Mouse (Mus musculus): Measurements from ENCODE around the gene Ghr. TPM values are rescaled to one million over a fixed set of nuclear protein-coding genes. Genes with fewer than 3 reads are reported as not detected.

Ghr gene
- polyA plus RNA-seq, 1 experiment from 2014 or later = 57.9 TPM

DNA sequence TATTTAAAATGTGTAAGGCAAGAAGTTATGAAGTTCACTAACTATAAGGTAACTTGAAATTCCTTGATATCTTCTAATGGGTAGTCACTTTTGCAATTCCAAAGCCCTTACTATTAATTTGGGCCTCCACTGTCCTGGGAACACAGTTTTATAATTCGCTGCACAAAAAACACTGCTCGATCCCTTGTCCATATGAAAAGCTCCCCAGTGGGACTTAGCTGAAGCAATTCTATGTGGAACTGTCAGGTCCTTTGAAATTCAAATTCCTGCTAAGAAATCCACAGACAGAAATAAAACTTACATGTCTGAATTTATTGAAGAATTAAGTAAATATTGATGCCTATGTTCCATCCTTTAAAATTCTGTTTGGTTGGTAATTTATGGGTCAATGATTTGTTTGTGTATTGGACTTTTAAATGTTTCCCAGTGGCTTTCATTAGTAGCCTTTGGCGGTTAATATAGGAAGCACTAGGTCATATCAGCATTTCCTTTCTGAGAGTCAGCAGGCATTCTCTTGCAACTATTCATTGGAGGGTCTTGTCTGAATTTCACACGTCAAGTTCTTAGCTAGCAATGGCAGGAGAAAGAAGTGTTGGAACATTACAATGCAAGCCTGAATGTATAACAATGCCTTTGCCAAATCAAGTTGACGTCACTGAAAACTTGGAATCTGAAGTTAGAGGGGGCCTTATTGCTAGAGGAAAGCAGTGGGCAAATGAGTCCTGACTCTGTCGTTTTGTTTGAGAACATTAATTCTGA, 233.8 kb downstream of the Ghr start:
- H3K27ac ChIP-seq (ENCODE audit: low read length) = no peak overlapping the region
- H3K4me3 ChIP-seq (ENCODE audit: low read length) = no peak overlapping the region
- H3K36me3 ChIP-seq (ENCODE audit: control insufficient read depth, insufficient read depth) = no peaks in the 10 kb centered on the region
- H3K9ac ChIP-seq (ENCODE audit: low read length) = no peak overlapping the region
- no peaks in the 10 kb centered on the region for H3K27me3 ChIP-seq (ENCODE audit: control insufficient read depth, insufficient read depth, low read length)
- ATAC-seq (replicated peaks; ENCODE audit: extremely low read depth, insufficient read depth, low FRiP score) = no peak
- H3K4me2 ChIP-seq (ENCODE audit: low read depth, low read length) = no peak overlapping the region
- peaks cover 8% of the 10 kb centered on the region for H3K4me1 ChIP-seq (ENCODE audit: control insufficient read depth, insufficient read depth, low read length)
- WGBS = 61% methylated on average over 6 of the region's 6 CpGs
- no peaks in the 10 kb centered on the region for H3K9me3 ChIP-seq (replicated peaks; ENCODE audit: control insufficient read depth, low read length)

DNA sequence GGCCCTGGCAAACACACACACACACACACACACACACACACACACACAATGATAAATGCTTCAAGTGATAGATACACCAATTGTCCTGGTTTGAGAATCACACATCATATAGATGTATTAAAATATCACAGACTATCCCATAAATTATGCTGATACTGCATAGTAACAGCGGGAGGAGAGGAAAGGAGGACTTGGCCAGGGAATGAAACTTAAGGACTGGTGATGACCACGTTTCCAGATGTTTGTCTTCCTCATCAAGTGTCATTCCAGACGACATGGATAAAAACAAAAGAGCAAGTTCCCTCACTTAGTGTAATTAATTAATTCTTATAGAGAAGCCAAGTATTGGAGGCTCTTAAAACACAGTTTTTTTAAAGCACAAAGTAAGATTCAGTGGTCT, 236.6 kb downstream of the Ghr start:
- H3K9me3 ChIP-seq (replicated peaks; ENCODE audit: control insufficient read depth, low read length) = no peaks in the 10 kb centered on the region
- H3K36me3 ChIP-seq (ENCODE audit: control insufficient read depth, insufficient read depth) = peaks cover 2% of the 10 kb centered on the region; the same call in 1 of the 2 replicates
- peaks cover 8% of the 10 kb centered on the region for H3K4me1 ChIP-seq (ENCODE audit: control insufficient read depth, insufficient read depth, low read length)
- H3K9ac ChIP-seq (ENCODE audit: low read length) = no peak overlapping the region
- H3K4me2 ChIP-seq (ENCODE audit: low read depth, low read length) = no peak overlapping the region
- no peak for ATAC-seq (replicated peaks; ENCODE audit: extremely low read depth, insufficient read depth, low FRiP score)
- H3K4me3 ChIP-seq (ENCODE audit: low read length) = no peak overlapping the region
- H3K27me3 ChIP-seq (ENCODE audit: control insufficient read depth, insufficient read depth, low read length) = no peaks in the 10 kb centered on the region
- WGBS = 66% methylated on average over 3 of the region's 3 CpGs
- H3K27ac ChIP-seq (ENCODE audit: low read length) = no peak overlapping the region

- no peaks in the 10 kb centered on the region for H3K9me3 ChIP-seq (replicated peaks; ENCODE audit: control insufficient read depth, low read length)
- peaks cover 11% of the 10 kb centered on the region for H3K36me3 ChIP-seq (ENCODE audit: control insufficient read depth, insufficient read depth)
- H3K4me1 ChIP-seq (ENCODE audit: control insufficient read depth, insufficient read depth, low read length) = peaks cover 8% of the 10 kb centered on the region
- H3K4me2 ChIP-seq (ENCODE audit: low read depth, low read length) = no peak overlapping the region
- H3K27me3 ChIP-seq (ENCODE audit: control insufficient read depth, insufficient read depth, low read length) = no peaks in the 10 kb centered on the region
- no peak overlapping the region for H3K27ac ChIP-seq (ENCODE audit: low read length)
- no peak overlapping the region for H3K4me3 ChIP-seq (ENCODE audit: low read length)
- 86% methylated on average over 4 of the region's 4 CpGs for WGBS
- no peak for ATAC-seq (replicated peaks; ENCODE audit: extremely low read depth, insufficient read depth, low FRiP score)
- H3K9ac ChIP-seq (ENCODE audit: low read length) = no peak overlapping the region
Measured at GRCm38 (mm10) chr15:3344555-3344954, 238.7 kb downstream of the Ghr start.

GRCm38 (mm10) chr15:3341806-3342582, 241.3 kb downstream of the Ghr start:
- H3K27ac ChIP-seq (ENCODE audit: low read length) = no peak overlapping the region
- H3K9ac ChIP-seq (ENCODE audit: low read length) = no peak overlapping the region
- peaks cover 4% of the 10 kb centered on the region for H3K9me3 ChIP-seq (replicated peaks; ENCODE audit: control insufficient read depth, low read length)
- peaks cover 26% of the 10 kb centered on the region for H3K36me3 ChIP-seq (ENCODE audit: control insufficient read depth, insufficient read depth)
- H3K4me1 ChIP-seq (ENCODE audit: control insufficient read depth, insufficient read depth, low read length) = no peaks in the 10 kb centered on the region
- H3K27me3 ChIP-seq (ENCODE audit: control insufficient read depth, insufficient read depth, low read length) = no peaks in the 10 kb centered on the region
- no peak for ATAC-seq (replicated peaks; ENCODE audit: extremely low read depth, insufficient read depth, low FRiP score)
- WGBS = 80% methylated on average over 4 of the region's 4 CpGs
- H3K4me2 ChIP-seq (ENCODE audit: low read depth, low read length) = no peak overlapping the region
- H3K4me3 ChIP-seq (ENCODE audit: low read length) = no peak overlapping the region

DNA sequence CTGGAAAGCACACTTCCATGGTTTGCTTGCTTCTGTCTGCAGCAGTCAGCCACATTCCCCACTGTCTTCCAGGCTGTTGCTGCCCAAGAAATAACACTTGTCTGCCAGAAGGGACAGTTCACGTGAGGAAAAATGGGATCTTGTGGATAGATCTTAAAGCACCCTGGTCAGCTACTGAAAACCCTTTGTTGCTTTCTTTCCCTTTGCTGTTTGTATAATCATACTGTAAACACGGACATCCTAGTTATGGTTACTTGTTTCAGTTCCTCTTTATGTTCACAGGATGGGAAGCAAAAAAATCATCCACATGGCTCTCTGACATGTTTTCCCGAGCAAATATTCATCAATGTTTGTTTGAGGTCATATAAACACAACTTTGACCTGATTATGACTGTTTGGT, 243.4 kb downstream of the Ghr start:
- Histone ChIP-seq H3K36me3 (ENCODE audit: control insufficient read depth, insufficient read depth) (peaks cover 32% of the 10 kb centered on the region), H3K9ac (ENCODE audit: low read length) (no peak overlapping the region), H3K9me3 (replicated peaks; ENCODE audit: control insufficient read depth, low read length) (peaks cover 4% of the 10 kb centered on the region), H3K4me1 (ENCODE audit: control insufficient read depth, insufficient read depth, low read length) (no peaks in the 10 kb centered on the region), H3K4me2 (ENCODE audit: low read depth, low read length) (no peak overlapping the region), H3K27ac (ENCODE audit: low read length) (no peak overlapping the region), H3K4me3 (ENCODE audit: low read length) (no peak overlapping the region), H3K27me3 (ENCODE audit: control insufficient read depth, insufficient read depth, low read length) (no peaks in the 10 kb centered on the region)
- no peak for ATAC-seq (replicated peaks; ENCODE audit: extremely low read depth, insufficient read depth, low FRiP score)
- 73% methylated on average over 3 of the region's 3 CpGs for WGBS

GRCm38 (mm10) chr15:3332517-3332916, 250.8 kb downstream of the Ghr start:
- Histone ChIP-seq H3K4me1 (ENCODE audit: control insufficient read depth, insufficient read depth, low read length) (peaks cover 2% of the 10 kb centered on the region; the same call in 1 of the 2 replicates), H3K4me3 (ENCODE audit: low read length) (no peak overlapping the region), H3K9ac (ENCODE audit: low read length) (no peak overlapping the region), H3K36me3 (ENCODE audit: control insufficient read depth, insufficient read depth) (peaks cover 19% of the 10 kb centered on the region), H3K27me3 (ENCODE audit: control insufficient read depth, insufficient read depth, low read length) (no peaks in the 10 kb centered on the region), H3K4me2 (ENCODE audit: low read depth, low read length) (no peak overlapping the region), H3K9me3 (replicated peaks; ENCODE audit: control insufficient read depth, low read length) (peaks cover 4% of the 10 kb centered on the region), H3K27ac (ENCODE audit: low read length) (peak overlapping the region; percentile 47)
- 0 out of 2 replicates have a peak, but pooled peaks have one; percentile 49 for ATAC-seq (replicated peaks; ENCODE audit: extremely low read depth, insufficient read depth, low FRiP score)
- WGBS = 41% methylated on average over 4 of the region's 4 CpGs

- H3K27ac ChIP-seq (ENCODE audit: low read length) = peak overlapping the region; percentile 47; the same call in 1 of the 2 replicates
- 76% methylated on average over 2 of the region's 2 CpGs for WGBS
Measured at GRCm38 (mm10) chr15:3331813-3332212, 251.5 kb downstream of the Ghr start.

DNA sequence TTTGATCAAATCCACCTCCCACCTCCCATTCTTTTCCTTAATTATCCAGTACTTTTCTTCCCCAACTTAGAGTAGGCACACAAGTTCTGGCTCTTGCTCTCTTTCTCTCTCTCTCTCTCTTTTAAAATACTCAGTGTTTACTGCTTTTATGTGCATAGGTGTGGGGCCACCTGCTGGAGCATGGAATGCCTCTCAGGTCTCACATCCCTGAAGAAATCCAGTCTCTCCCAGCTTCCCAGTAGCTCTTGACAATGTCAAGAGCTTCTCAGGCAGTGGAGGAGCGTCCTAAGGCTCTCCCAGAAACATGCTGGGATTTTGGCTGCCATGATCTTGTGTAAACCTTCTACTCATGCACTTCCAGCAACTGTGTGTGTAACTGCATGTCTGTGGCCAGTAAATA, 253.0 kb downstream of the Ghr start:
- Histone ChIP-seq H3K27ac (ENCODE audit: low read length) (no peak overlapping the region), H3K4me1 (ENCODE audit: control insufficient read depth, insufficient read depth, low read length) (peaks cover 2% of the 10 kb centered on the region; the same call in 1 of the 2 replicates), H3K9me3 (replicated peaks; ENCODE audit: control insufficient read depth, low read length) (no peaks in the 10 kb centered on the region), H3K9ac (ENCODE audit: low read length) (no peak overlapping the region), H3K4me3 (ENCODE audit: low read length) (no peak overlapping the region), H3K36me3 (ENCODE audit: control insufficient read depth, insufficient read depth) (peaks cover 11% of the 10 kb centered on the region), H3K27me3 (ENCODE audit: control insufficient read depth, insufficient read depth, low read length) (no peaks in the 10 kb centered on the region), H3K4me2 (ENCODE audit: low read depth, low read length) (no peak overlapping the region)
- ATAC-seq (replicated peaks; ENCODE audit: extremely low read depth, insufficient read depth, low FRiP score) = no peak
- 69% methylated on average over 1 of the region's 1 CpGs for WGBS

More at GRCm38 (mm10) chr15:3331813-3332212, 251.5 kb downstream of the Ghr start:
- no peak overlapping the region for H3K9ac ChIP-seq (ENCODE audit: low read length)
- H3K4me2 ChIP-seq (ENCODE audit: low read depth, low read length) = no peak overlapping the region
- ATAC-seq (replicated peaks; ENCODE audit: extremely low read depth, insufficient read depth, low FRiP score) = no peak
- H3K27me3 ChIP-seq (ENCODE audit: control insufficient read depth, insufficient read depth, low read length) = no peaks in the 10 kb centered on the region
- no peak overlapping the region for H3K4me3 ChIP-seq (ENCODE audit: low read length)
- H3K4me1 ChIP-seq (ENCODE audit: control insufficient read depth, insufficient read depth, low read length) = peaks cover 2% of the 10 kb centered on the region; the same call in 1 of the 2 replicates
- H3K9me3 ChIP-seq (replicated peaks; ENCODE audit: control insufficient read depth, low read length) = no peaks in the 10 kb centered on the region
- H3K36me3 ChIP-seq (ENCODE audit: control insufficient read depth, insufficient read depth) = peaks cover 15% of the 10 kb centered on the region

GRCm38 (mm10) chr15:3323041-3323440, 260.3 kb downstream of the Ghr start:
- Histone ChIP-seq H3K36me3 (ENCODE audit: control insufficient read depth, insufficient read depth) (peaks cover 17% of the 10 kb centered on the region), H3K9ac (ENCODE audit: low read length) (no peak overlapping the region), H3K4me2 (ENCODE audit: low read depth, low read length) (no peak overlapping the region), H3K27me3 (ENCODE audit: control insufficient read depth, insufficient read depth, low read length) (no peaks in the 10 kb centered on the region), H3K4me3 (ENCODE audit: low read length) (no peak overlapping the region), H3K4me1 (ENCODE audit: control insufficient read depth, insufficient read depth, low read length) (no peaks in the 10 kb centered on the region), H3K9me3 (replicated peaks; ENCODE audit: control insufficient read depth, low read length) (no peaks in the 10 kb centered on the region), H3K27ac (ENCODE audit: low read length) (no peak overlapping the region)
- ATAC-seq (replicated peaks; ENCODE audit: extremely low read depth, insufficient read depth, low FRiP score) = no peak

Measured in heart, embryonic 16.5 days (tissue).